Mouse (Mus musculus) testis, postnatal 10 days (tissue): ENCODE data around the gene Gm15130.

Experiments
- DNase-seq: peaks from one replicate; pipeline ENCODE4 v3.0.0; 2021; ENCODE audit warnings: low spot score

Gm15130 gene

DNA sequence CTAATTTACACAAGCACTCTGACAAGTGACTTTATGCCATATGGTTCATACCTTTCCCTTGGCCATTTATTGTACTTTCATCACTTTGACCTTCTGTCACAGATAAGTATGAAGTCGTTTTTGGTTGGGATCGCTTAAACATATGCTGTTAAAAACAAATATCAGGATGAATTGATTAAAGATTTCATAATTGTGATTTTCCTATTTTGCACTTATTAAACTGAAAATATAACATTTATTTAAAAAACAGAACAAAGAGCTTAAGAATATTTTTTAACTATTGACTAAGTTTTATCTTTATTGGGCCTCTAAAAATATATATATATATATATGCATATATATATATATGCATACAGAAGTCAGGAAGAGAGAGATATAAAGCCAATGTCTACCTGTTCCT, at the start of gene Gm15130:
Gene Gm15130 (minus strand): TSS at position 101 of the 400 bp plus-strand sequence.
- no peak for DNase-seq

DNA sequence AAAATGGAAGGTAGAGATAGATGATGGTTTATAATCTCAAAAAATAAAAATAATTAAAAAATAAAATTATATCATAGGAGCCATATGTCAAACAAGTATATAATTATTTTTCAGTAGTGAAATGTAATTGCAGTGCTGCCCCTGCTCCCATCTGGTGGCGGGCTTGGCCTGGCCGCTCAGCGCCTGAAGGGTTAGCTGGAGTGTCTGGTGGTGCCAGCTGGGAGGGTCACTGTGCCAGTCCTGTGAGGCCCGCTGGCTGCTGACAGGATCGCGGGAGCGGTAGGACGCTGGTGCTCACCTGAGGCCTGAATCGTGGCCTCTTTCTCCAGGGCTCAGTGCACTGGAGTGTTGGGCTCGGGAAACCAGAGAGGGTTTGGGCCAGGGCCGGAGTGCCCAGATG, 29.3 kb upstream of the Gm15130 start:
- no peak for DNase-seq

DNA sequence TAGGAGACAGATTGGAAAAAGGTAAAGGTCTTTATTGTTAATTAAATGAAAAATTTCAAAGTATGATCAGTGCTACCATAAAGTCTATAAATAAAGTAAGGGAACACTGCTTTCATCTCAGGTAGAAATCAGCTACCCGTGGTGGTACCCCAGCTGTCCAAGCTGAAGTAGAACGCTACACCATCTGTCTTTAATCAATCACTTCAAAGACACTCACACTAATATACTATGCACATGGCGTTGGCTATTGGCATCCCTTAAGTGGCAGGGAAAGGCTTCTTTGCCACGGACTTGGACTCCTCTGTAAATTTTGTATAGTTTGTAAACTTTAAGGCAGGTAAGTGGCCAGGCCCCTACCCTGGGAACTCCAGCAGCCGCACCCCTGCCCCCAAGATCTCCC, 17.0 kb downstream of the Gm15130 start:
- no peak for DNase-seq

DNA sequence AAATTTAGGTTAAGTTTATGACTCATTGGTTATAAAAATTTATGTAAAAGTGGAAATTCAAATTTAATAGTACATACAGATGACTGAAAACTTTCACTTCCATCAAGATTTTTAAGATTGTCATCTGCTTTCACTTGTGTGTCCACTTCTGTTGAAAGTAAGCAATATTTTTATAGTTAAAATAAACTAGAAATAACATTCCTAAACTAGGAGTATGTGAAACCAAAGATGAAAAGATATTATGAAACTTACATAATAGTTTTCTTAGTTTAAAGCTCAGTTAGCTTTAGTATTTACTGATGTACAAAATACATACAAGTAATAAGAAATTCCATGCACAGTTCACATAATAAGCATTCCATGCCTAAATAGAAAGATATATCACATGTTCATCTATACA, 46.9 kb downstream of the Gm15130 start, which contains the start of gene Gm13941:
Gene Gm13941 (minus strand): TSS at position 101 of the 400 bp plus-strand sequence.
- no peak for DNase-seq
